Mouse (Mus musculus): ENCODE data around the gene Bcl2.
"Not testable (repeated sequence)": the region's sequence is repeated elsewhere in the genome, so short reads cannot be mapped to it uniquely, and the experiment has no call there.

The Bcl2 gene

GRCm38 (mm10) chr1:106559116-106559605 lies 154.9 kb downstream of the Bcl2 start:
- no peak for DNase-seq (ENCODE audit: low read depth, low spot score)

GRCm38 (mm10) chr1:106555498-106556168 lies 158.4 kb downstream of the Bcl2 start:
- no peak for DNase-seq (ENCODE audit: low read depth, low spot score)

GRCm38 (mm10) chr1:106553846-106554802 lies 159.9 kb downstream of the Bcl2 start:
- DNase-seq (ENCODE audit: low read depth, low spot score) = no peak

- no peak for DNase-seq (ENCODE audit: low read depth, low spot score)
Measured at GRCm38 (mm10) chr1:106552856-106553255, 161.2 kb downstream of the Bcl2 start.

GRCm38 (mm10) chr1:106550580-106550979 lies 163.5 kb downstream of the Bcl2 start:
- no peak for DNase-seq (ENCODE audit: low read depth, low spot score)

GRCm38 (mm10) chr1:106549025-106549424 lies 165.0 kb downstream of the Bcl2 start:
- DNase-seq (ENCODE audit: low read depth, low spot score) = no peak

- DNase-seq (ENCODE audit: low read depth, low spot score) = no peak
Measured at GRCm38 (mm10) chr1:106544817-106545612, 169.1 kb downstream of the Bcl2 start.

- no peak for DNase-seq (ENCODE audit: low read depth, low spot score)
Measured at GRCm38 (mm10) chr1:106542731-106543130, 171.3 kb downstream of the Bcl2 start.

- no peak for DNase-seq (ENCODE audit: low read depth, low spot score)
Measured at GRCm38 (mm10) chr1:106541851-106542250, 172.2 kb downstream of the Bcl2 start.

- DNase-seq (ENCODE audit: low read depth, low spot score) = no peak
Measured at GRCm38 (mm10) chr1:106540130-106540529, 173.9 kb downstream of the Bcl2 start.

GRCm38 (mm10) chr1:106539029-106539428 lies 175.0 kb downstream of the Bcl2 start:
- no peak for DNase-seq (ENCODE audit: low read depth, low spot score)

- DNase-seq (ENCODE audit: low read depth, low spot score) = not testable (repeated sequence)
Measured at GRCm38 (mm10) chr1:106534835-106535234, 179.2 kb downstream of the Bcl2 start.

- DNase-seq (ENCODE audit: low read depth, low spot score) = no peak
Measured at GRCm38 (mm10) chr1:106529570-106529969, 184.5 kb downstream of the Bcl2 start.

GRCm38 (mm10) chr1:106527537-106527936 lies 186.5 kb downstream of the Bcl2 start:
- no peak for DNase-seq (ENCODE audit: low read depth, low spot score)

- no peak for DNase-seq (ENCODE audit: low read depth, low spot score)
Measured at GRCm38 (mm10) chr1:106526751-106527150, 187.3 kb downstream of the Bcl2 start.

GRCm38 (mm10) chr1:106526112-106526511 lies 188.0 kb downstream of the Bcl2 start:
- DNase-seq (ENCODE audit: low read depth, low spot score) = no peak

- DNase-seq (ENCODE audit: low read depth, low spot score) = no peak
Measured at GRCm38 (mm10) chr1:106523741-106524140, 190.3 kb downstream of the Bcl2 start.

- DNase-seq (ENCODE audit: low read depth, low spot score) = no peak
Measured at GRCm38 (mm10) chr1:106523009-106523408, 191.1 kb downstream of the Bcl2 start.

GRCm38 (mm10) chr1:106517591-106518177 lies 196.4 kb downstream of the Bcl2 start:
- no peak for DNase-seq (ENCODE audit: low read depth, low spot score)

- DNase-seq (ENCODE audit: low read depth, low spot score) = no peak
Measured at GRCm38 (mm10) chr1:106517099-106517498, 197.0 kb downstream of the Bcl2 start.

- DNase-seq (ENCODE audit: low read depth, low spot score) = no peak
Measured at GRCm38 (mm10) chr1:106515611-106516010, 198.5 kb downstream of the Bcl2 start.

Data from retina, postnatal 7 days (tissue).